Mouse (Mus musculus) liver, embryonic 14.5 days (tissue): ENCODE measurements around the gene Lrrc49. TPM values are rescaled to one million over a fixed set of nuclear protein-coding genes. Genes with fewer than 3 reads are reported as not detected.

Source experiments
- ATAC-seq: fragments of 200-750 bp; cut with Nextera tagmentation; 2 replicates; pipeline ENCODE4 v1.8.0; 2017; ENCODE audit warnings: moderate number of reproducible peaks, mild to moderate bottlenecking, moderate library complexity; ENCODE audit not compliant: insufficient read depth
- DNase-seq, 3 experiments: peaks; one replicate each; pipeline ENCODE4 v3.0.0-alpha.2; 2012 to 2013; ENCODE audit warnings: low read depth in 3 of 3, low spot score in 3 of 3
- H3K27ac ChIP-seq: fragments of 300-500 bp; sonication (generic); 2 replicates; pipeline ENCODE4 v1.5.1; 2014; ENCODE audit warnings: moderate library complexity, mild to moderate bottlenecking, control low read depth, inconsistent platforms
- H3K27me3 ChIP-seq: fragments of 300-500 bp; sonication (generic); 2 replicates; pipeline ENCODE4 v1.6.1; 2014; ENCODE audit warnings: mild to moderate bottlenecking, low read length, moderate library complexity; ENCODE audit not compliant: control insufficient read depth, insufficient read depth
- H3K36me3 ChIP-seq: fragments of 300-500 bp; sonication (generic); replicated peaks from 2 replicates; pipeline ENCODE4 v1.6.1; 2014; ENCODE audit warnings: low read depth; ENCODE audit not compliant: control insufficient read depth, insufficient read depth
- H3K4me1 ChIP-seq, 2 experiments: fragments of 200-500 bp in 1 of 2; fragments of 300-500 bp in 1 of 2; sonication (generic) in 1 of 2; replicated peaks; 2 replicates each; pipeline ENCODE4 v1.6.1; 2012 to 2014; ENCODE audit warnings: antibody characterized with exemption in 1 of 2, inconsistent platforms in 1 of 2, low read length in 1 of 2; ENCODE audit not compliant: control insufficient read depth in 2 of 2, insufficient read depth in 2 of 2
- H3K4me2 ChIP-seq: fragments of 300-500 bp; sonication (generic); 2 replicates; pipeline ENCODE4 v1.6.1; 2014; ENCODE audit warnings: low read depth, mild to moderate bottlenecking, control low read depth, moderate library complexity
- H3K4me3 ChIP-seq, 2 experiments: fragments of 200-500 bp in 1 of 2; fragments of 300-500 bp in 1 of 2; sonication (generic) in 1 of 2; 2 replicates each; pipeline ENCODE4 v1.5.1; 2012 to 2014; ENCODE audit warnings: low read depth in 2 of 2, low read length in 2 of 2, mild to moderate bottlenecking in 2 of 2, control low read depth in 1 of 2, inconsistent platforms in 1 of 2, moderate library complexity in 1 of 2; ENCODE audit not compliant: insufficient read depth in 1 of 2
- H3K9ac ChIP-seq: fragments of 300-500 bp; sonication (generic); replicated peaks from 2 replicates; pipeline ENCODE4 v1.6.1; 2014; ENCODE audit warnings: mild to moderate bottlenecking, control low read depth, moderate library complexity
- H3K9me3 ChIP-seq: fragments of 300-500 bp; sonication (generic); 2 replicates; pipeline ENCODE4 v1.6.1; 2016; ENCODE audit warnings: low read length, mixed read lengths; ENCODE audit not compliant: control insufficient read depth
- CTCF ChIP-seq: IDR thresholded peaks from 2 replicates; pipeline ENCODE4 v1.5.1; 2016; ENCODE audit warnings: antibody characterized with exemption, low read depth, control low read depth
- EP300 ChIP-seq: IDR thresholded peaks from 2 replicates; pipeline ENCODE4 v1.6.1; 2016; ENCODE audit warnings: antibody characterized with exemption, low read depth
- WGBS: fragments of 180-500 bp; shearing (Covaris S2); extraction: QIAGEN DNeasy Blood & Tissue Kit; methylation state at CpG from one replicate; pipeline ENCODE4 v1.1.7; 2014; ENCODE audit not compliant: insufficient replicate concordance; 5-methylcytosine and 5-hydroxymethylcytosine counted together
- polyA plus RNA-seq, 2 experiments: library from polyadenylated mRNA; depleted of rRNA in 1 of 2; stranded (reverse) in 1 of 2; unstranded in 1 of 2; fragments of >200 nt; fragmentation: Nextera tagmentation in 1 of 2; extraction: Ambion mirVana in 1 of 2; gene quantifications; 2 replicates each; pipeline versions ENCODE4 v1.2.1 to v1.2.3; 2012 to 2014

Gene Lrrc49
- polyA plus RNA-seq, 2 experiments, result 0.54 to 0.72 TPM

GRCm38 (mm10) chr9:60681005-60681404, 7.0 kb downstream of the Lrrc49 start:
- Histone ChIP-seq H3K9me3 (no peaks in the 10 kb centered on the region), H3K36me3 (no peaks in the 10 kb centered on the region), H3K9ac (no peak overlapping the region), H3K27me3 (no peaks in the 10 kb centered on the region), H3K4me3 (no peak overlapping the region), H3K27ac (no peak overlapping the region), H3K4me1 (no peaks in the 10 kb centered on the region), H3K4me2 (no peak overlapping the region)
- ATAC-seq (no peak), DNase-seq (no peak)
- 69% methylated on average over 3 of the region's 3 CpGs for WGBS
- peak; percentile 41 for TF ChIP-seq CTCF
- TF ChIP-seq EP300, result no peak

GRCm38 (mm10) chr9:60678913-60679312, 9.0 kb downstream of the Lrrc49 start:
- no peak for DNase-seq
- H3K4me3 ChIP-seq, result no peak overlapping the region

DNA sequence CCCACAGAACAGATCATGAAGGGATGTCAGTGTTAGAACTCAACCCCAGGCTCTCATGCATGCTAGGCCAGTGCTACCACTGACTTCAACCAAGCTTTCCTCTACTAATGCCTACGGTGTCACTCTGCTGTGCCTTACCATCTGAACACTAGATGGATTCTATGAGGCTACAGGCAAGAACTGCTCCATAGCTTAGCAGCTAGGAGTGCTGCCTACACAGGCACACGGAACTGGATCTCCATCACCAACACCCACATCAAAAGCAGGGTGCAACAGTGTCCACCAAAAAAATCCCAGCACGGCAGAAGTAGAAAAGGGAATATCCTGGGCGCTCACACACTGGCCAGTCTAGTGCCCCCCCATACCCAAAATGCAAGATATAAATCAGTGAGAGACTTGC, 11.5 kb downstream of the Lrrc49 start:
- DNase-seq (no peak), ATAC-seq (no peak)
- 69% methylated on average over 4 of the region's 4 CpGs for WGBS
- no peak overlapping the region for H3K9ac ChIP-seq
- no peaks in the 10 kb centered on the region for H3K4me1 ChIP-seq
- H3K4me3 ChIP-seq, result no peak overlapping the region
- H3K4me2 ChIP-seq, result no peak overlapping the region
- H3K27ac ChIP-seq, result no peak overlapping the region
- H3K9me3 ChIP-seq, result no peaks in the 10 kb centered on the region
- no peaks in the 10 kb centered on the region for H3K27me3 ChIP-seq
- TF ChIP-seq EP300, result no peak
- TF ChIP-seq CTCF, result no peak
- no peaks in the 10 kb centered on the region for H3K36me3 ChIP-seq

More at GRCm38 (mm10) chr9:60678913-60679312, 9.0 kb downstream of the Lrrc49 start:
- H3K9ac ChIP-seq, result no peak overlapping the region
- H3K27ac ChIP-seq, result no peak overlapping the region
- TF ChIP-seq CTCF (no peak), EP300 (no peak)
- no peak overlapping the region for H3K4me2 ChIP-seq
- no peaks in the 10 kb centered on the region for H3K36me3 ChIP-seq
- no peak for ATAC-seq
- no peaks in the 10 kb centered on the region for H3K9me3 ChIP-seq
- no peaks in the 10 kb centered on the region for H3K27me3 ChIP-seq
- no peaks in the 10 kb centered on the region for H3K4me1 ChIP-seq
- 33% methylated on average over 5 of the region's 5 CpGs for WGBS

DNA sequence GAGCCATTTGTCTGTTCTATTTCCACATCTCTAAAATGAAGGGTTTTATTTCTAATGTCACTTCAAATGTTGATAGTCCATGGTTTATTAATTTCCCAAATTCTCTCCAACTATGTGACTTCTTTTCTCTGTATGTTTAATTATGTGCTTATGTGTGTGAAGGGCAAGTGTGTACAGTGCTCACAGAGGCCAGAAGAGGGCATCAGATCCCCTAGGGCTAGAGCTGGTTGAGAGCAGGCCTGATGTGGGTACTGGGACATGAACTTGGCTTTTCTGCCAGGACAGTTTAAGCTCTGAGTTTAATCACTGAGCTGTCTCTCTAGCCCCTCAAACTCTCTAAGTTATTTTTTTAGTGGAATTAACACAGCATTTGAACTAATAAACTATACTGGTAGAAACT, 13.2 kb downstream of the Lrrc49 start:
- ATAC-seq, result no peak
- no peaks in the 10 kb centered on the region for H3K4me1 ChIP-seq
- no peak for TF ChIP-seq EP300
- 0 out of 2 replicates have a peak, but pooled peaks have one; percentile 31 for TF ChIP-seq CTCF
- H3K9me3 ChIP-seq, result no peaks in the 10 kb centered on the region
- no peak overlapping the region for H3K27ac ChIP-seq
- no peaks in the 10 kb centered on the region for H3K27me3 ChIP-seq
- H3K36me3 ChIP-seq, result no peaks in the 10 kb centered on the region
- no peak for DNase-seq
- no peak overlapping the region for H3K4me3 ChIP-seq
- H3K4me2 ChIP-seq, result no peak overlapping the region
- no peak overlapping the region for H3K9ac ChIP-seq

DNA sequence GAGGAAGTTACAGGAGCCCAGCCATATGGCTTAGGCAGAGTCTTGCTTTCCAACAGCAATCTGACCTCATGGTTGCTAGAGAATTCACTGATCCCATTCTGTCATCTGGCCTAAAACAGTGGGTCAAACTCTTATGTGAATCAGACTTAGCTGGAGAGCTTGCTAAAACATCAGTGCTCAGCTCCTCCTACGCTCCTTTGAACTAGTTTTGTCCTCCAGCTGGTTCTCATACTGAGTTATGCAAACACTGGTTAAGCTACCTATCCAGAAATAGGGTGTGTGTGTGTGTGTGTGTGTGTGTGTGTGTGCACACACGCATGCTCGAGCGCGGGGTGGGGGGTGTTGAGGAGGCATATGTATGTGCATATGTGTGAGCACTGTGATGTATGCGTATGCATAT, 15.4 kb downstream of the Lrrc49 start:
- ATAC-seq (no peak), DNase-seq (no peak)
- WGBS, result 84% methylated on average over 6 of the region's 6 CpGs
- Histone ChIP-seq H3K9ac (no peak overlapping the region), H3K27me3 (no peaks in the 10 kb centered on the region), H3K4me2 (no peak overlapping the region), H3K36me3 (no peaks in the 10 kb centered on the region), H3K27ac (no peak overlapping the region), H3K4me1 (no peaks in the 10 kb centered on the region), H3K4me3 (no peak overlapping the region), H3K9me3 (no peaks in the 10 kb centered on the region)
- TF ChIP-seq CTCF (no peak), EP300 (no peak)
